Mouse (Mus musculus) olfactory bulb, adult 2 months (tissue): ENCODE results near the gene Col4a2.

ENCODE experiments used
- CTCF ChIP-seq: fragments of 200-500 bp; IDR thresholded peaks from 2 replicates; pipeline ENCODE4 v1.5.1; 2012; ENCODE audit warnings: low read depth, mild to moderate bottlenecking, low read length, moderate library complexity; ENCODE audit not compliant: insufficient read depth
- POLR2A ChIP-seq: fragments of 200-500 bp; IDR thresholded peaks from 2 replicates; pipeline ENCODE4 v1.6.1; 2012; ENCODE audit warnings: mild to moderate bottlenecking, low read depth, low read length, moderate library complexity; ENCODE audit not compliant: insufficient read depth

DNA sequence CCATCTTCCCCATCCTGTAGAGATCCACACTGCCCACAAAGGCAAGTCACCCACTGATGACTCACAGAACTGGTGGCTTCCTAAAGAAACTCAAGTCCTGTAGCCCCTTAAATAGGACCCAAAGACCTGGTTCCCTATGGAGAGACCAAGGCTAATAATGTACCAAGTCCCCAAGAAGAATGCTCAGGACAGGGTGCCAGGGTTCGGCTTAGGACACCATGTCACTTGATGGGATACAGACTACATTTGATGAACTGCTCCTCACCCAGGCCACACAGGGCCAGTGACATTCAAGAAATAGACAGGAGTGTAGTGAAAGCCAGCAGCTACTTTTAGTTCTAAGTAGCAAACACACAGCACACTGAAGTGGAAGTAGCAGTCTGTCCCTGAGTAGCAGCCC is 139.5 kb downstream of the Col4a2 start:
- TF ChIP-seq CTCF (no peak), POLR2A (no peak)
